Mouse (Mus musculus): Measurements from ENCODE around the gene Vwa8. TPM values are rescaled to one million over a fixed set of nuclear protein-coding genes. Genes with fewer than 3 reads are reported as not detected.

Gene Vwa8
- polyA plus RNA-seq, 1 experiment = 0.11 TPM

DNA sequence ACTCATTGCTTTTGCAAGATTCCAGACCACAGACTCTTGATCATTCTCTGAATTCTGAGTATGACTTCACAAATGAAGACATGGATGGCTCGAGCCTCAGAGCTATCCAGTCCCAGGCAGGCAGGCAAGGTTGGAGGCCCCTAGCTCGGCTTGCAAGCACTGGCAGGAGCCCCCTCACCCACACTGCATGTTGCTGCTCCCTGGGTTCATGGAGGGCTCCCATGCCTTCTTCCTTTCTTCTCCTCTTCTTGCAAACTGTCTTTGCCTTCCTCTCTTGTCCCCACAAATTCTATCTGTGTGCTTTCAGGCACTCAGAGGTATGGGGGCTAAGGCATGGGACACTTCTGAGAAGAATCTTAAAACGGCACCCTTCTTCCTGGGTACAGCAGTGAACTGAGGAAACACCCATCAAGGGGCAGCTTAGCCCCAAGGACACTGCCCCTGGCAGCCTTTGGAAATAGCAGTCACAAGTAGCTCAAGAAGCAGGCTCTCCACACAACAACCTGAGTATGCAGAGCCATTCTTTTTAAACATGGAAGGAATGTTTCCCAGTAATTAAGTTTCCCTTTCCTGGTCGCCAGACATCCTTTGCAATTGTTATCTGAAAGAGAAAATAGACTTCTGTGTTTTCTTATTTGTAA lies 354.0 kb downstream of the Vwa8 start:
- TF ChIP-seq TAL1 (IDR thresholded peaks at IDR 0.05; ENCODE audit: low read length) (no peak), GATA1 (IDR thresholded peaks at IDR 0.05; ENCODE audit: low read length) (no peak)
- Histone ChIP-seq H3K9me3 (ENCODE audit: control insufficient read depth, low read length) (no peaks in the 10 kb centered on the region), H3K36me3 (ENCODE audit: control insufficient read depth) (no peaks in the 10 kb centered on the region; the same call in 1 of the 2 replicates), H3K4me1 (ENCODE audit: control insufficient read depth) (no peaks in the 10 kb centered on the region), H3K27me3 (ENCODE audit: control insufficient read depth) (no peaks in the 10 kb centered on the region), H3K4me3 (replicated peaks) (no peak overlapping the region)

DNA sequence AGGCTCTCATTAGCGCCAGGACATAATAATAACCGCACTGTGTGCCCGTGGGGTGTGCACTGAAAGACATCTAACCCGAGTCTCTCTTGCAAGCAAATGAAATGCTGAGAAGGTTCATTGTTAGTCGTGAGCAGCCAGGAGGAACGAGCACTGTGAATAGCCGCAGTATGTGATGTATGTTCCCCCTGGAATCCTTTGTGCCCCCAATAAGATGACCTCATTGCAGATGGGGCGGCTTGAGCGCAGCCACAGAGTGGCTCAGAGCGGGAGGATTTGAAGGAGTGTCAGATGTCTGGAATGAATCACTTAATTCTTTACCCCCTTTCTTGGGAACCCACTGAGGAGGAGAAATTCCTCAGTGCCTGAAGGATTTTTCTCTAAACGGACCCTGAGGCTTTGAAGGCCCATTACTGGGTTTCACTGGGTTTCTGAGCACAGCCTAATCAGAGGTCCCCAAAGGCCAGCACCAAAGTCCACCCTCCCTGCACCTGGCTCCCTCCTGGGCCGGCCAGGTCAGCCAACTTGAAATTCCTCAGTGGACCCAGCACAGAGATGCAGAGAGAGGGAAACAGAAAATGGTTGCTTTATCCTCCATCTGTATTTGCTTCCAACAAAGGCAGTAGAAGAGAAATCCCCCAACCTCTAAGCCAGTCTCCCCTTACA lies 354.8 kb downstream of the Vwa8 start:
- no peaks in the 10 kb centered on the region for H3K27me3 ChIP-seq (ENCODE audit: control insufficient read depth)
- no peaks in the 10 kb centered on the region; the same call in 1 of the 2 replicates for H3K36me3 ChIP-seq (ENCODE audit: control insufficient read depth)
- H3K9me3 ChIP-seq (ENCODE audit: control insufficient read depth, low read length) = no peaks in the 10 kb centered on the region
- no peak for TF ChIP-seq TAL1 (IDR thresholded peaks at IDR 0.05; ENCODE audit: low read length)
- no peak for TF ChIP-seq GATA1 (IDR thresholded peaks at IDR 0.05; ENCODE audit: low read length)
- no peaks in the 10 kb centered on the region for H3K4me1 ChIP-seq (ENCODE audit: control insufficient read depth)
- no peak overlapping the region for H3K4me3 ChIP-seq (replicated peaks)

DNA sequence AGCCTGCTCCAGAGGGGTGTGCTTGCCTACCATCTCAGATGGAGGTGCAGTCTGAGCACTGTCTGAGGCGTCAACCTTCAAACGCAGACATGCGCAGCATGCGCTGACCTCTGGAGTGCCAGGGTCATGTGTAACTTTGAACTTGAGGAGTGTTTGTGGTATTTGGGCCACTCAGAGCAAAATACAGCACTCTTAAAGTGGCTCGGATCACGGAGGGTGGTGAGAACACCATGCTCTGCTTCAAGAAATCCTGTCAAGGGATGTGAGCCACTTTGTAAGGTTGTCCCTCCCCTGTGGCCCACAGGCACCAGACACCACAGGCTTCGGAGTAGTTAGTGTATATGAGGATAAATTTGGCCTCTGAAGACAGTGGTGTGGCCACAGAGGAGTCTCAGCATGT lies 356.0 kb downstream of the Vwa8 start:
- TF ChIP-seq GATA1 (IDR thresholded peaks at IDR 0.05; ENCODE audit: low read length) (no peak), TAL1 (IDR thresholded peaks at IDR 0.05; ENCODE audit: low read length) (no peak)
- no peaks in the 10 kb centered on the region; the same call in 1 of the 2 replicates for H3K36me3 ChIP-seq (ENCODE audit: control insufficient read depth)
- H3K9me3 ChIP-seq (ENCODE audit: control insufficient read depth, low read length) = no peaks in the 10 kb centered on the region
- H3K4me3 ChIP-seq (replicated peaks) = no peak overlapping the region
- no peaks in the 10 kb centered on the region for H3K4me1 ChIP-seq (ENCODE audit: control insufficient read depth)
- H3K27me3 ChIP-seq (ENCODE audit: control insufficient read depth) = no peaks in the 10 kb centered on the region

DNA sequence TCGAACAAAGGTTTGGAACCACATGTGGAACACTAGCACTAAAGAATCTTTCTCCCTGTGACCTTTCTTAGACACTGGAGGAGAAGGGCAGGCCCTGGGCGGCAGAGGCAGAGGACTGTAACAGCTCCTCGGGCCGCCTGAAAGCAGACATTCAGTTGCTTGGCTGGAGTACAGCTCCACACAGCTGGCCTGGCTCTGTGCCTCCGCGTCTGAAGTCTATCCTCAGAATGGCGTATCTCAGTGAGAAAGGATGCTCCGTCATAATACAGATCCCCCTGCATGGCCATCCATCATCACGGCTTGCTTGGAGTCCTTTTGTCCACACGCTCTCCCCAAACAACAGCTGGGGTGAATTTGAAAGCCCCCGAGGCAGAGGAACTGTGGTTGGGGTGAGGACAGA lies 357.4 kb downstream of the Vwa8 start:
- H3K4me3 ChIP-seq (replicated peaks) = no peak overlapping the region
- TF ChIP-seq TAL1 (IDR thresholded peaks at IDR 0.05; ENCODE audit: low read length) (no peak), GATA1 (IDR thresholded peaks at IDR 0.05; ENCODE audit: low read length) (no peak)
- H3K36me3 ChIP-seq (ENCODE audit: control insufficient read depth) = no peaks in the 10 kb centered on the region; the same call in 1 of the 2 replicates
- H3K9me3 ChIP-seq (ENCODE audit: control insufficient read depth, low read length) = no peaks in the 10 kb centered on the region
- no peaks in the 10 kb centered on the region for H3K27me3 ChIP-seq (ENCODE audit: control insufficient read depth)
- H3K4me1 ChIP-seq (ENCODE audit: control insufficient read depth) = no peaks in the 10 kb centered on the region

DNA sequence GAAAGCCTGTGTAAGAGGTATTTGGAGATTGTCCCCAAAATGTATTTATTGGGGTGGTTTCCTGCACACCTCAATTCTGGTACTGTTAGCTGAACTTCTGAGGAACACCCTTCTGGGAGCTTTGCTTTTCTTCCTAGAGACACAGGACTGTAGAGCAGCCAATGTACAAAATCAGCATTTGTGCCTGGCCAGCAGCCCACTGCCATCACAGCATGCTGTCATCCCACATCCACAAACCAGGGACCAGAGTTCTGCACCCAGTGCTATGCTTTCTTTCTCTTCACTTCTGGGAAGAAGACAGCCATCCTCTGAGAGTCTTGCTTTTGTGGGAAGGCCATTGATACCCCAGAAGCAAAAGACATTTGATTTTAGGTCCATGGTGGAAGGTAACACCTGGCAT lies 359.6 kb downstream of the Vwa8 start:
- H3K9me3 ChIP-seq (ENCODE audit: control insufficient read depth, low read length) = no peaks in the 10 kb centered on the region
- no peaks in the 10 kb centered on the region; the same call in 1 of the 2 replicates for H3K36me3 ChIP-seq (ENCODE audit: control insufficient read depth)
- no peaks in the 10 kb centered on the region for H3K27me3 ChIP-seq (ENCODE audit: control insufficient read depth)
- no peak for TF ChIP-seq TAL1 (IDR thresholded peaks at IDR 0.05; ENCODE audit: low read length)
- TF ChIP-seq GATA1 (IDR thresholded peaks at IDR 0.05; ENCODE audit: low read length) = no peak
- no peak overlapping the region for H3K4me3 ChIP-seq (replicated peaks)
- H3K4me1 ChIP-seq (ENCODE audit: control insufficient read depth) = no peaks in the 10 kb centered on the region

DNA sequence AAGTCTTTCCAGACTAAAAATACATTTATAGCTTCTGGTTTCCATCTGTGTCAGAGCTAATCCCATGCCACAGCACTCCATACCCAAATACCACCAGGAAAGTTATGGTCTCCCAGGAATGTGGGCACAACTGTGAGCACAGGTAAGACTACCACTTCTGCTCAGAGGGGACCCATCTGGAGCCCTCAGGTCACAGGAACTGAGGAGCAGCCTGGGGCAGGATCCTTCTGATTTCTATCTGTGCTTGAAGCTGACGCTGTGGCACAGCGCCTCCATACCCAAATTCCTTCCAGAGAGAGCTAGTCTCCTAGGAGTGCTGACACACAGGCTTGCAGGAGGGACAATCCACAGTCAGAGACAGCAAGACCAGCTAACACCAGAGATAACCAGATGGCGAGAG lies 361.0 kb downstream of the Vwa8 start:
- no peaks in the 10 kb centered on the region for H3K9me3 ChIP-seq (ENCODE audit: control insufficient read depth, low read length)
- no peak for TF ChIP-seq GATA1 (IDR thresholded peaks at IDR 0.05; ENCODE audit: low read length)
- no peak for TF ChIP-seq TAL1 (IDR thresholded peaks at IDR 0.05; ENCODE audit: low read length)
- no peaks in the 10 kb centered on the region for H3K4me1 ChIP-seq (ENCODE audit: control insufficient read depth)
- no peaks in the 10 kb centered on the region; the same call in 1 of the 2 replicates for H3K36me3 ChIP-seq (ENCODE audit: control insufficient read depth)
- no peaks in the 10 kb centered on the region for H3K27me3 ChIP-seq (ENCODE audit: control insufficient read depth)
- no peak overlapping the region for H3K4me3 ChIP-seq (replicated peaks)

DNA sequence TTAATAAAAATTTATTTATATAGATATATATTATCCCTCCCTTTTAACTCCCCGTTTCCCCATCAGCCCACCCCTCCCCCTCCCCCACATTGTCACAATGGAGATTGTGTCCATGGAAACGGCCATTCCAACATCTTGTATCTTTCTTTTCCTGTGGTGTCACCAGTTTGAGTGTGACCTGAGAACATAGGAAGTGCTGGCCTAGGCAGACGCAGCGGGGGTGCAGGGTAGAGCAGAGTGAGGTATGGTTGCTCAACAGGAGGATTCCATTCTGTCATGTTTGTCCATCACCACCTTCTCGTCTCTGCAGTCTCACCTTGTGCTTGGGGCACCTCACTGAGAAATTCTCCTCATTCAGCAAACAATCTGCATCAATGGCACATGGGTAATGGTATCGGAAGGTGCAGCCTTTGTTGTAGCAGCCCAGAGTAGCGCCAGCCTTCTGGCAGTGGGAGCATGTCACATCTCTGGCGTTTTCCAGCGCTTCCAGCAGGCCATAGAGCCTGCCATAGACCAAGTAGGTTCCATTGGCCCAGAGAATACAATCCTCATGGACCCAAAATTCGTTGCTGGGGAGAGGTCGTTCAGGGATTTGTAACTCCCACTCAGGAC lies 363.6 kb downstream of the Vwa8 start:
- no peak for TF ChIP-seq GATA1 (IDR thresholded peaks at IDR 0.05; ENCODE audit: low read length)
- TF ChIP-seq TAL1 (IDR thresholded peaks at IDR 0.05; ENCODE audit: low read length) = no peak
- Histone ChIP-seq H3K27me3 (ENCODE audit: control insufficient read depth) (no peaks in the 10 kb centered on the region), H3K9me3 (ENCODE audit: control insufficient read depth, low read length) (no peaks in the 10 kb centered on the region), H3K4me1 (ENCODE audit: control insufficient read depth) (no peaks in the 10 kb centered on the region), H3K36me3 (ENCODE audit: control insufficient read depth) (no peaks in the 10 kb centered on the region), H3K4me3 (replicated peaks) (no peak overlapping the region)

DNA sequence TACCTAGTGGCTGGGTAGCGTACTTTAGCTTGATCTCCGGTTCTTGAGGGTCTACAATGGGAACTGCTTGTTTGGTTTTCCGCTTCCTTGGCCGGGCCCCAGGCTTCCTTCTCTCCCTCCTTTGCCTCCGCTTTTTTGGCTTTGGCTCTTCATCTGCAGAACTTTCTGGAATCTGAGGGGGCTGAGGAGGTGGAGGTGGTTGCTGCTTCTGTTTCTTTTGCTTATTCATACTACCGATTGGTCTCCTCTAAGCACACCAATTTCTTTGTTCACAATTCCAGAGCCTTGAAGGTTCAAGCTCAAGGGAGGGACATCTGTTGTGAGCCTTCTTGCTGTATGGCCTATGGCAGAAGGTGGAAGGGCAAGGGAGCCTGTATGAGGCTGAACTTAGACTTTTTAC lies 365.3 kb downstream of the Vwa8 start:
- Histone ChIP-seq H3K36me3 (ENCODE audit: control insufficient read depth) (no peaks in the 10 kb centered on the region), H3K4me1 (ENCODE audit: control insufficient read depth) (no peaks in the 10 kb centered on the region), H3K9me3 (ENCODE audit: control insufficient read depth, low read length) (no peaks in the 10 kb centered on the region), H3K4me3 (replicated peaks) (no peak overlapping the region), H3K27me3 (ENCODE audit: control insufficient read depth) (no peaks in the 10 kb centered on the region)
- TF ChIP-seq GATA1 (IDR thresholded peaks at IDR 0.05; ENCODE audit: low read length) = no peak
- TF ChIP-seq TAL1 (IDR thresholded peaks at IDR 0.05; ENCODE audit: low read length) = no peak

DNA sequence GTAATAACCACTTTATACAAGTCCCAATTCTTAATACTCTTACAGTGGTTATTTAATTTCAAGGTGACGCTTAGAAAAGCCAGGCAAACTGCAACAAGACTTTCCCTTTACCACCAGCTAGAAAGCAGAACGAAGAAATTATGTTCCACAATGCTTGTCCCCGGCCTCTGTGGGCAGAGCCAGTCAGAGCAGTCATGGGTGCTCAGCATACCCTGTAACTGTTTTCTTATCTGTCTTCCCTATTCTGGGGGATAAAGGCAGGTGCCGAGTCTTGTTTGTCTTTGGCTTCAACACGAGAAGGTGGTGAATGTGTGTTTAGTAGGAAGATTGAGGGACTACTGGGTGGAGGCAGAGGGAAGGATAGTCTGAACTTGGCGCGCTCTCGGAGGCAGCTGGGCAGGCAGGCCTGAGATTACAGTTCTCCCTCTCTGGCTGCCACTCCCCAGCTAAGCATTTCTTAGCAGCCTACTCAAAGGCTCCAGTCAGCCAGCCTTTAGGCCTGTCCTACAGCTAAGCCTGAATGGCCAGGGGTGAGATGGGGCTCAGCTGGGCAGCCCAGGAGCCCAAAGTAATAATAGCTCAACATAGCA lies 365.9 kb downstream of the Vwa8 start:
- H3K27me3 ChIP-seq (ENCODE audit: control insufficient read depth) = no peaks in the 10 kb centered on the region
- no peak overlapping the region for H3K4me3 ChIP-seq (replicated peaks)
- no peaks in the 10 kb centered on the region for H3K9me3 ChIP-seq (ENCODE audit: control insufficient read depth, low read length)
- H3K4me1 ChIP-seq (ENCODE audit: control insufficient read depth) = no peaks in the 10 kb centered on the region
- TF ChIP-seq TAL1 (IDR thresholded peaks at IDR 0.05; ENCODE audit: low read length) = no peak
- TF ChIP-seq GATA1 (IDR thresholded peaks at IDR 0.05; ENCODE audit: low read length) = no peak
- H3K36me3 ChIP-seq (ENCODE audit: control insufficient read depth) = no peaks in the 10 kb centered on the region
